In the genomic region with DNA sequence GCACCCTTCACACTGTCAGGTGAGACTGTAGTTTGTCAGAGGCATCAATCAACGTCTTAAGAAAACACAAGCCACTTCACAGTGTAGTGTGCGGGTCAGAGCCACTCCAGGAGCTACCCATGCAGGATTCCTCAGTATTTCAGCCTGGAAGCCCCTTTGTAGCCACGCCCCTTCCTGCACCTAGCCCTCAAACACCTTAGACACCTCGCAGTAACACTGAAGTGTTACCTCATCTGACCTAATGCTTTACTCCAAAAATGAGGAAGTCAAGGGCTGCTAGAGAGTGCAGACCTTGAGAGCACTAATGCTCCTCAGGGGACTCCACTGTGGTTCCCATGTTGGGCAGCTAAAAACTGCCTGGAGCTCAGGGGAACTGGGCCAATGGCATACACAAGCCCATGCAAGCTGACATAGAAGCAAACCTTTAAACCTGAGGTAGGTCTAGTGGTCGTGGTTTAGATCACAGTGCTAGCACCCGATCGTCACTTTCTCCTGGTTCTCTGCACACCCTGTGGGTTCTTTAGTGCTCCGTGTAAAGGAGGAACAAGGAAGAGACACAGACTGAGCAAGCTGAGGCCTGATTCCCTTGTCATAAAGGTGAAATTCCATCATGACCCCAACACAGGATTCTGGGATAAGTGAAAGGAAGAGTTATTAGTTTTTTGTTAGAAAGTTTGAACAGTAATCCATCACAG, we compare ENCODE assay signal across 13 mouse cellular contexts. TPM values are rescaled to one million over a fixed set of nuclear protein-coding genes. Genes with fewer than 3 reads are reported as not detected.
DNase-seq lines count a peak whose midpoint lies in the region; ATAC-seq lines count a peak whose summit lies in the region.
"Had no signal": no experiment of that assay in that cellular context is flagged by ENCODE, and none has a peak within 500 bp of the region (broad histone marks: within the 10 kb centered on the region; RNA-seq: fewer than 3 reads in every experiment).

No protein-coding gene starts in this region.

- peak; percentile 19 for DNase-seq in 416B (ENCODE audit: low read depth)
- peak; percentile 64 for DNase-seq in lung, postnatal 36 days
- no peak for DNase-seq in urinary bladder, postnatal 14 days (ENCODE audit: low spot score)
- no peak for DNase-seq in ovary, adult 18-20 months (ENCODE audit: low spot score)
- DNase-seq in heart, adult 9 months (ENCODE audit: low spot score in 2 of 2) = no peak
- DNase-seq: kidney, postnatal 10 days; layer of hippocampus, postnatal 36 days had no signal

- no peak overlapping the region for H3K27ac ChIP-seq in forebrain, embryonic 15.5 days (replicated peaks)
- H3K27ac ChIP-seq in forebrain, embryonic 13.5 days = no peak overlapping the region
- H3K27ac ChIP-seq: limb, embryonic 15.5 days; midbrain, embryonic 10.5 days had no signal

- no peak overlapping the region for H3K4me3 ChIP-seq in forebrain, embryonic 15.5 days
- H3K4me3 ChIP-seq in forebrain, embryonic 13.5 days = no peak overlapping the region
- H3K4me3 ChIP-seq: heart, embryonic 12.5 days; limb, embryonic 15.5 days; midbrain, embryonic 10.5 days had no signal

- no peaks in the 10 kb centered on the region for H3K4me1 ChIP-seq in forebrain, embryonic 15.5 days
- no peaks in the 10 kb centered on the region for H3K4me1 ChIP-seq in forebrain, embryonic 13.5 days
- H3K4me1 ChIP-seq: heart, embryonic 12.5 days; limb, embryonic 15.5 days; midbrain, embryonic 10.5 days had no signal

- 94% methylated on average over 8 of the region's 8 CpGs for WGBS in forebrain, embryonic 15.5 days
- 86% methylated on average over 8 of the region's 8 CpGs for WGBS in forebrain, embryonic 13.5 days

- no peak overlapping the region for H3K4me2 ChIP-seq in forebrain, embryonic 15.5 days (replicated peaks)
- H3K4me2 ChIP-seq in forebrain, embryonic 13.5 days = no peak overlapping the region
- H3K4me2 ChIP-seq: heart, embryonic 12.5 days; limb, embryonic 15.5 days had no signal

- no peak overlapping the region for H3K9ac ChIP-seq in forebrain, embryonic 15.5 days (replicated peaks)
- no peak overlapping the region for H3K9ac ChIP-seq in forebrain, embryonic 13.5 days
- H3K9ac ChIP-seq: heart, embryonic 12.5 days; limb, embryonic 15.5 days had no signal

- H3K36me3 ChIP-seq in forebrain, embryonic 15.5 days = peaks cover 8% of the 10 kb centered on the region; the same call in 1 of the 2 replicates
- H3K36me3 ChIP-seq in forebrain, embryonic 13.5 days (ENCODE audit: poor library complexity, severe bottlenecking) = peaks cover 4% of the 10 kb centered on the region
- H3K36me3 ChIP-seq: midbrain, embryonic 10.5 days had no signal

- ATAC-seq in forebrain, embryonic 15.5 days (replicated peaks) = 0 out of 2 replicates have a peak, but pooled peaks have one; percentile 19
- no peak; the same call in 1 of the 2 replicates for ATAC-seq in forebrain, embryonic 13.5 days
- peak; percentile 92 to 96 for ATAC-seq in hematopoietic stem cell, adult 5-6 weeks (replicated peaks in 1 of 2; ENCODE audit: insufficient read depth in 1 of 2, low FRiP score in 2 of 2, low TSS enrichment in 1 of 2, low read depth in 1 of 2, poor library complexity in 2 of 2, severe bottlenecking in 2 of 2)

- H3K9me3 ChIP-seq in forebrain, embryonic 15.5 days = no peaks in the 10 kb centered on the region
- no peaks in the 10 kb centered on the region for H3K9me3 ChIP-seq in forebrain, embryonic 13.5 days (replicated peaks)
- H3K9me3 ChIP-seq: heart, embryonic 12.5 days; limb, embryonic 15.5 days; midbrain, embryonic 10.5 days had no signal

- H3K27me3 ChIP-seq in forebrain, embryonic 15.5 days = no peaks in the 10 kb centered on the region
- no peaks in the 10 kb centered on the region for H3K27me3 ChIP-seq in forebrain, embryonic 13.5 days
- H3K27me3 ChIP-seq: heart, embryonic 12.5 days; limb, embryonic 15.5 days had no signal

RNA-seq across cellular contexts. Expression of a gene that starts 56.9 kb away (rescaled TPM):
- polyA plus RNA-seq in forebrain, embryonic 15.5 days (2015; fragmentation: Nextera tagmentation; extraction: Ambion mirVana) = 6.6 and 7.3 TPM in 2 replicates
- 4.7 and 5.4 TPM in 2 replicates for polyA plus RNA-seq in forebrain, embryonic 13.5 days (2015; fragmentation: Nextera tagmentation; extraction: Ambion mirVana)
- total RNA-seq in hematopoietic stem cell, adult 5-6 weeks (2017) = 2.9 and 4.6 TPM in 2 replicates

Comparison
In these comparisons a context has a peak if more than half of its experiments do, and no peak if none do; other contexts are left out.
1. DNase-seq: peak in 416B (single experiment) and lung, postnatal 36 days (single experiment); none in urinary bladder, postnatal 14 days (single experiment), ovary, adult 18-20 months (single experiment) and heart, adult 9 months (0 of 2).